Mouse (Mus musculus): ENCODE data around the gene Cit. TPM values are rescaled to one million over a fixed set of nuclear protein-coding genes. Genes with fewer than 3 reads are reported as not detected.
A peak's percentile ranks its signal among the peaks of the same experiment; 100 is the strongest.

Gene Cit
- polyA plus RNA-seq, 1 experiment from 2014 or later, result 3.7 TPM

GRCm38 (mm10) chr5:116022131-116022530, 177.1 kb downstream of the Cit start:
- no peak for TF ChIP-seq CTCF (IDR thresholded peaks at IDR 0.05; ENCODE audit: low read depth)
- Histone ChIP-seq H3K27ac (ENCODE audit: low read depth, low read length) (peak overlapping the region; percentile 84), H3K9ac (ENCODE audit: low read depth, low read length) (peak overlapping the region; percentile 56; the same call in 1 of the 2 replicates)

GRCm38 (mm10) chr5:116022658-116023200, 177.7 kb downstream of the Cit start:
- peak overlapping the region; percentile 84 for H3K27ac ChIP-seq (ENCODE audit: low read depth, low read length)
- H3K27me3 ChIP-seq (replicated peaks; ENCODE audit: control insufficient read depth, insufficient read depth, low read length), result no peaks in the 10 kb centered on the region
- no peak for TF ChIP-seq CTCF (IDR thresholded peaks at IDR 0.05; ENCODE audit: low read depth)
- peaks cover 4% of the 10 kb centered on the region for H3K4me1 ChIP-seq (replicated peaks; ENCODE audit: control insufficient read depth, insufficient read depth, low read length)
- H3K9ac ChIP-seq (ENCODE audit: low read depth, low read length), result peak overlapping the region; percentile 56
- WGBS, result 38% methylated on average over 7 of the region's 7 CpGs
- peak; percentile 15; the same call in 1 of the 2 replicates for ATAC-seq
- H3K36me3 ChIP-seq (ENCODE audit: control insufficient read depth, insufficient read depth), result peaks cover 33% of the 10 kb centered on the region
- no peaks in the 10 kb centered on the region for H3K9me3 ChIP-seq (ENCODE audit: control insufficient read depth)
- H3K4me2 ChIP-seq (replicated peaks; ENCODE audit: low read depth), result peak overlapping the region; percentile 67
- H3K4me3 ChIP-seq (ENCODE audit: low read depth, low read length), result peak overlapping the region; percentile 69

More at GRCm38 (mm10) chr5:116022131-116022530, 177.1 kb downstream of the Cit start:
- Histone ChIP-seq H3K4me3 (ENCODE audit: low read depth, low read length) (peak overlapping the region; percentile 7; the same call in 1 of the 2 replicates), H3K4me1 (replicated peaks; ENCODE audit: control insufficient read depth, insufficient read depth, low read length) (peaks cover 4% of the 10 kb centered on the region), H3K27me3 (replicated peaks; ENCODE audit: control insufficient read depth, insufficient read depth, low read length) (no peaks in the 10 kb centered on the region), H3K9me3 (ENCODE audit: control insufficient read depth) (no peaks in the 10 kb centered on the region), H3K4me2 (replicated peaks; ENCODE audit: low read depth) (peak overlapping the region; percentile 67), H3K36me3 (ENCODE audit: control insufficient read depth, insufficient read depth) (peaks cover 39% of the 10 kb centered on the region)
- no peak for ATAC-seq
- WGBS, result 84% methylated on average over 12 of the region's 12 CpGs

GRCm38 (mm10) chr5:116023251-116023661, 178.2 kb downstream of the Cit start:
- Histone ChIP-seq H3K9ac (ENCODE audit: low read depth, low read length) (peak overlapping the region; percentile 56), H3K4me3 (ENCODE audit: low read depth, low read length) (peak overlapping the region; percentile 69), H3K27me3 (replicated peaks; ENCODE audit: control insufficient read depth, insufficient read depth, low read length) (no peaks in the 10 kb centered on the region), H3K4me1 (replicated peaks; ENCODE audit: control insufficient read depth, insufficient read depth, low read length) (peaks cover 4% of the 10 kb centered on the region), H3K27ac (ENCODE audit: low read depth, low read length) (peak overlapping the region; percentile 84), H3K9me3 (ENCODE audit: control insufficient read depth) (no peaks in the 10 kb centered on the region), H3K36me3 (ENCODE audit: control insufficient read depth, insufficient read depth) (peaks cover 28% of the 10 kb centered on the region), H3K4me2 (replicated peaks; ENCODE audit: low read depth) (peak overlapping the region; percentile 67)
- peak; percentile 52 for ATAC-seq
- TF ChIP-seq CTCF (IDR thresholded peaks at IDR 0.05; ENCODE audit: low read depth), result no peak
- WGBS, result 7% methylated on average over 8 of the region's 8 CpGs

- peaks cover 23% of the 10 kb centered on the region for H3K36me3 ChIP-seq (ENCODE audit: control insufficient read depth, insufficient read depth)
- TF ChIP-seq CTCF (IDR thresholded peaks at IDR 0.05; ENCODE audit: low read depth), result no peak
- peak overlapping the region; percentile 69 for H3K4me3 ChIP-seq (ENCODE audit: low read depth, low read length)
- peak; percentile 33 for ATAC-seq
- peaks cover 4% of the 10 kb centered on the region for H3K4me1 ChIP-seq (replicated peaks; ENCODE audit: control insufficient read depth, insufficient read depth, low read length)
- no peaks in the 10 kb centered on the region for H3K9me3 ChIP-seq (ENCODE audit: control insufficient read depth)
- peak overlapping the region; percentile 84 for H3K27ac ChIP-seq (ENCODE audit: low read depth, low read length)
- H3K27me3 ChIP-seq (replicated peaks; ENCODE audit: control insufficient read depth, insufficient read depth, low read length), result no peaks in the 10 kb centered on the region
- WGBS, result under 1% methylated on average over 28 of the region's 28 CpGs
- H3K4me2 ChIP-seq (replicated peaks; ENCODE audit: low read depth), result peak overlapping the region; percentile 67
- peak overlapping the region; percentile 56 for H3K9ac ChIP-seq (ENCODE audit: low read depth, low read length)
Observed at GRCm38 (mm10) chr5:116023821-116024284, 178.8 kb downstream of the Cit start.

- ATAC-seq, result peak; percentile 90
- peaks cover 4% of the 10 kb centered on the region for H3K4me1 ChIP-seq (replicated peaks; ENCODE audit: control insufficient read depth, insufficient read depth, low read length)
- H3K4me3 ChIP-seq (ENCODE audit: low read depth, low read length), result peak within 1 kb of the TSS; percentile 69
- WGBS, result under 1% methylated on average over 46 of the region's 46 CpGs
- H3K4me2 ChIP-seq (replicated peaks; ENCODE audit: low read depth), result peak within 1 kb of the TSS; percentile 67
- peak within 1 kb of the TSS; percentile 56 for H3K9ac ChIP-seq (ENCODE audit: low read depth, low read length)
- no peaks in the 10 kb centered on the region for H3K27me3 ChIP-seq (replicated peaks; ENCODE audit: control insufficient read depth, insufficient read depth, low read length)
- no peaks in the 10 kb centered on the region for H3K9me3 ChIP-seq (ENCODE audit: control insufficient read depth)
- peaks cover 21% of the 10 kb centered on the region for H3K36me3 ChIP-seq (ENCODE audit: control insufficient read depth, insufficient read depth)
- H3K27ac ChIP-seq (ENCODE audit: low read depth, low read length), result peak within 1 kb of the TSS; percentile 84
- TF ChIP-seq CTCF (IDR thresholded peaks at IDR 0.05; ENCODE audit: low read depth), result peak; percentile 79
Observed at GRCm38 (mm10) chr5:116024327-116024739, 179.3 kb downstream of the Cit start, which contains the start of gene Prkab1. Prkab1 (minus strand) TSS chr5:116024508.

- no peaks in the 10 kb centered on the region for H3K9me3 ChIP-seq (ENCODE audit: control insufficient read depth)
- TF ChIP-seq CTCF (IDR thresholded peaks at IDR 0.05; ENCODE audit: low read depth), result no peak
- 79% methylated on average over 5 of the region's 5 CpGs for WGBS
- no peak overlapping the region for H3K27ac ChIP-seq (ENCODE audit: low read depth, low read length)
- no peak overlapping the region for H3K4me2 ChIP-seq (replicated peaks; ENCODE audit: low read depth)
- no peak overlapping the region for H3K4me3 ChIP-seq (ENCODE audit: low read depth, low read length)
- no peaks in the 10 kb centered on the region for H3K27me3 ChIP-seq (replicated peaks; ENCODE audit: control insufficient read depth, insufficient read depth, low read length)
- H3K4me1 ChIP-seq (replicated peaks; ENCODE audit: control insufficient read depth, insufficient read depth, low read length), result no peaks in the 10 kb centered on the region; the same call in 1 of the 2 replicates
- H3K36me3 ChIP-seq (ENCODE audit: control insufficient read depth, insufficient read depth), result peaks cover 5% of the 10 kb centered on the region; the same call in 1 of the 2 replicates
- H3K9ac ChIP-seq (ENCODE audit: low read depth, low read length), result no peak overlapping the region
- no peak for ATAC-seq
Observed at GRCm38 (mm10) chr5:116026107-116026506, 181.0 kb downstream of the Cit start.

Data from intestine, postnatal 0 days (tissue).